Mouse (Mus musculus): ENCODE measurements around the gene Nup98. TPM values are rescaled to one million over a fixed set of nuclear protein-coding genes. Genes with fewer than 3 reads are reported as not detected.

Nup98 gene
- polyA plus RNA-seq, 1 experiment from 2014 or later = 30.8 TPM

- Histone ChIP-seq H3K4me2 (0 out of 2 replicates have a peak overlapping the region, but pooled peaks have one; percentile 72), H3K4me3 (peak overlapping the region; percentile 87; the same call in 1 of the 2 replicates), H3K4me1 (peaks cover 52% of the 10 kb centered on the region), H3K27ac (no peak overlapping the region), H3K27me3 (no peaks in the 10 kb centered on the region), H3K9ac (no peak overlapping the region), H3K36me3 (0 out of 2 replicates have a peak, but pooled peaks cover 4% of the 10 kb centered on the region), H3K9me3 (no peaks in the 10 kb centered on the region)
- 50% methylated on average over 12 of the region's 12 CpGs for WGBS
- no peak for ATAC-seq (ENCODE audit: insufficient number of reproducible peaks, low FRiP score, low TSS enrichment, low read depth)
These were observed 37.2 kb upstream of the Nup98 start for GRCm38 (mm10) chr7:102246956-102247797.

GRCm38 (mm10) chr7:102246265-102246664 lies 36.3 kb upstream of the Nup98 start:
- no peaks in the 10 kb centered on the region for H3K9me3 ChIP-seq
- no peak overlapping the region for H3K9ac ChIP-seq
- H3K27ac ChIP-seq = peak overlapping the region; percentile 29; the same call in 1 of the 2 replicates
- H3K4me3 ChIP-seq = no peak overlapping the region
- peaks cover 49% of the 10 kb centered on the region for H3K4me1 ChIP-seq
- H3K36me3 ChIP-seq = 0 out of 2 replicates have a peak, but pooled peaks cover 4% of the 10 kb centered on the region
- ATAC-seq (ENCODE audit: insufficient number of reproducible peaks, low FRiP score, low TSS enrichment, low read depth) = no peak
- H3K4me2 ChIP-seq = no peak overlapping the region
- WGBS = 52% methylated on average over 6 of the region's 6 CpGs
- H3K27me3 ChIP-seq = no peaks in the 10 kb centered on the region

GRCm38 (mm10) chr7:102245775-102246174 lies 35.8 kb upstream of the Nup98 start:
- H3K36me3 ChIP-seq = peaks cover 6% of the 10 kb centered on the region; the same call in 1 of the 2 replicates
- no peak for ATAC-seq (ENCODE audit: insufficient number of reproducible peaks, low FRiP score, low TSS enrichment, low read depth)
- no peak overlapping the region for H3K4me2 ChIP-seq
- H3K4me1 ChIP-seq = peaks cover 47% of the 10 kb centered on the region
- H3K4me3 ChIP-seq = no peak overlapping the region
- no peaks in the 10 kb centered on the region for H3K27me3 ChIP-seq
- WGBS = 0% methylated on average over 1 of the region's 1 CpGs
- peak overlapping the region; percentile 29; the same call in 1 of the 2 replicates for H3K27ac ChIP-seq
- no peaks in the 10 kb centered on the region for H3K9me3 ChIP-seq
- no peak overlapping the region for H3K9ac ChIP-seq

- Histone ChIP-seq H3K4me2 (no peak overlapping the region), H3K27me3 (no peaks in the 10 kb centered on the region), H3K36me3 (peaks cover 15% of the 10 kb centered on the region), H3K4me3 (no peak overlapping the region), H3K4me1 (peaks cover 47% of the 10 kb centered on the region), H3K9me3 (no peaks in the 10 kb centered on the region), H3K9ac (no peak overlapping the region), H3K27ac (peak overlapping the region; percentile 17)
- WGBS = 72% methylated on average over 3 of the region's 3 CpGs
- no peak for ATAC-seq (ENCODE audit: insufficient number of reproducible peaks, low FRiP score, low TSS enrichment, low read depth)
These were observed 35.0 kb upstream of the Nup98 start for GRCm38 (mm10) chr7:102244782-102245535.

GRCm38 (mm10) chr7:102243870-102244269 lies 33.9 kb upstream of the Nup98 start:
- Histone ChIP-seq H3K4me2 (no peak overlapping the region), H3K9ac (no peak overlapping the region), H3K36me3 (peaks cover 25% of the 10 kb centered on the region), H3K27me3 (no peaks in the 10 kb centered on the region), H3K4me1 (peaks cover 41% of the 10 kb centered on the region), H3K9me3 (no peaks in the 10 kb centered on the region), H3K27ac (no peak overlapping the region), H3K4me3 (no peak overlapping the region)
- ATAC-seq (ENCODE audit: insufficient number of reproducible peaks, low FRiP score, low TSS enrichment, low read depth) = no peak
- 78% methylated on average over 2 of the region's 2 CpGs for WGBS

- no peak overlapping the region for H3K27ac ChIP-seq
- H3K9me3 ChIP-seq = no peaks in the 10 kb centered on the region
- H3K36me3 ChIP-seq = peaks cover 34% of the 10 kb centered on the region
- H3K27me3 ChIP-seq = no peaks in the 10 kb centered on the region
- WGBS = 82% methylated on average over 3 of the region's 3 CpGs
- no peak for ATAC-seq (ENCODE audit: insufficient number of reproducible peaks, low FRiP score, low TSS enrichment, low read depth)
- no peak overlapping the region for H3K4me2 ChIP-seq
- H3K4me3 ChIP-seq = no peak overlapping the region
- H3K4me1 ChIP-seq = peaks cover 32% of the 10 kb centered on the region
- H3K9ac ChIP-seq = no peak overlapping the region
These were observed 32.9 kb upstream of the Nup98 start for GRCm38 (mm10) chr7:102242917-102243316.

- no peak overlapping the region for H3K4me3 ChIP-seq
- H3K9ac ChIP-seq = no peak overlapping the region
- no peaks in the 10 kb centered on the region for H3K27me3 ChIP-seq
- peaks cover 40% of the 10 kb centered on the region for H3K36me3 ChIP-seq
- WGBS = 83% methylated on average over 5 of the region's 5 CpGs
- H3K4me2 ChIP-seq = no peak overlapping the region
- ATAC-seq (ENCODE audit: insufficient number of reproducible peaks, low FRiP score, low TSS enrichment, low read depth) = no peak
- peaks cover 26% of the 10 kb centered on the region for H3K4me1 ChIP-seq
- H3K27ac ChIP-seq = no peak overlapping the region
- H3K9me3 ChIP-seq = no peaks in the 10 kb centered on the region
These were observed 32.4 kb upstream of the Nup98 start for GRCm38 (mm10) chr7:102242371-102242770.

GRCm38 (mm10) chr7:102239591-102239990 lies 29.6 kb upstream of the Nup98 start:
- WGBS = 92% methylated on average over 16 of the region's 16 CpGs
- H3K4me2 ChIP-seq = no peak overlapping the region
- no peak for ATAC-seq (ENCODE audit: insufficient number of reproducible peaks, low FRiP score, low TSS enrichment, low read depth)
- H3K9me3 ChIP-seq = no peaks in the 10 kb centered on the region
- H3K4me1 ChIP-seq = 0 out of 2 replicates have a peak, but pooled peaks cover 2% of the 10 kb centered on the region
- H3K4me3 ChIP-seq = no peak overlapping the region
- H3K36me3 ChIP-seq = peaks cover 67% of the 10 kb centered on the region
- H3K27ac ChIP-seq = no peak overlapping the region
- H3K27me3 ChIP-seq = no peaks in the 10 kb centered on the region
- no peak overlapping the region for H3K9ac ChIP-seq

- 83% methylated on average over 8 of the region's 8 CpGs for WGBS
- Histone ChIP-seq H3K27ac (no peak overlapping the region; the same call in 1 of the 2 replicates), H3K4me3 (no peak overlapping the region), H3K4me2 (no peak overlapping the region), H3K4me1 (no peaks in the 10 kb centered on the region), H3K9me3 (no peaks in the 10 kb centered on the region), H3K27me3 (no peaks in the 10 kb centered on the region), H3K36me3 (peaks cover 68% of the 10 kb centered on the region), H3K9ac (no peak overlapping the region)
- no peak for ATAC-seq (ENCODE audit: insufficient number of reproducible peaks, low FRiP score, low TSS enrichment, low read depth)
These were observed 28.8 kb upstream of the Nup98 start for GRCm38 (mm10) chr7:102238686-102239286.

- H3K4me2 ChIP-seq = no peak overlapping the region
- no peaks in the 10 kb centered on the region for H3K27me3 ChIP-seq
- no peak overlapping the region for H3K4me3 ChIP-seq
- no peaks in the 10 kb centered on the region for H3K9me3 ChIP-seq
- 68% methylated on average over 4 of the region's 4 CpGs for WGBS
- no peaks in the 10 kb centered on the region for H3K4me1 ChIP-seq
- no peak overlapping the region for H3K27ac ChIP-seq
- no peak overlapping the region for H3K9ac ChIP-seq
- ATAC-seq (ENCODE audit: insufficient number of reproducible peaks, low FRiP score, low TSS enrichment, low read depth) = no peak
- H3K36me3 ChIP-seq = peaks cover 74% of the 10 kb centered on the region
These were observed 23.1 kb upstream of the Nup98 start for GRCm38 (mm10) chr7:102233059-102233458.

- Histone ChIP-seq H3K4me2 (no peak overlapping the region), H3K36me3 (peaks cover 54% of the 10 kb centered on the region), H3K4me3 (no peak overlapping the region), H3K27me3 (no peaks in the 10 kb centered on the region), H3K9ac (no peak overlapping the region), H3K4me1 (no peaks in the 10 kb centered on the region), H3K9me3 (no peaks in the 10 kb centered on the region), H3K27ac (no peak overlapping the region)
- ATAC-seq (ENCODE audit: insufficient number of reproducible peaks, low FRiP score, low TSS enrichment, low read depth) = no peak
- WGBS = 88% methylated on average over 6 of the region's 6 CpGs
These were observed 19.8 kb upstream of the Nup98 start for GRCm38 (mm10) chr7:102229814-102230213.
